Mouse (Mus musculus): ENCODE measurements at regions not wholly inside any gene's neighbourhood (a gene's known extent, or its start where the extent isn't known, plus 50 kb on each side); places are given as distances from the start of the nearest gene placed in this dataset.

GRCm38 (mm10) chr13:52369851-52370250, 161.2 kb downstream of the Diras2 start:
- TF ChIP-seq CTCF (IDR thresholded peaks at IDR 0.05; ENCODE audit: insufficient read depth, low read depth, low read length) = no peak
- no peak for TF ChIP-seq POLR2A (IDR thresholded peaks at IDR 0.05; ENCODE audit: insufficient read depth, low read depth, low read length)

Data from olfactory bulb, adult 2 months (tissue).